Mouse (Mus musculus): ENCODE results near the gene Basp1. TPM values are rescaled to one million over a fixed set of nuclear protein-coding genes. Genes with fewer than 3 reads are reported as not detected.
A peak's percentile ranks its signal among the peaks of the same experiment; 100 is the strongest.

Gene Basp1
- total RNA-seq, 1 experiment from 2014 or later = 17.8 TPM

DNA sequence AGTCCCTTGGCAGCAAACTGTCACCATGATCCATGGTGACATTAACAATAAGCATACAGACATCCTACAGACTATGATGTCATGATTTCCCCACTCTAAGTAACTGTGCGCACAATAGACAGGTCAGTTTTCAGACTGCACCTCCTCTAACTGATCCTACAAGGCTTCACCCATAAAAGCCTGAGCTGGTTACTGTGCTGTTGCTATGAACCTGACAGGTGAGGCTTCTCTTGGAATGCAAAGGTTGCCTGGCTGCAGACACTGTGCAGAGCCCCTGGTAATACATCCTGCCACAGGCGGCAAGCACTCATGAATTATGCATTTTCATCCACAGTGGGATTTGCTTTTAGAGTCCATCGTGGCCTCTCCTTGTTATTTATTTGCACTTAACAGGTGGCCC lies 36.6 kb downstream of the Basp1 start:
- no peak for ATAC-seq (replicated peaks; ENCODE audit: insufficient number of reproducible peaks, low FRiP score, low TSS enrichment, poor library complexity, severe bottlenecking)

DNA sequence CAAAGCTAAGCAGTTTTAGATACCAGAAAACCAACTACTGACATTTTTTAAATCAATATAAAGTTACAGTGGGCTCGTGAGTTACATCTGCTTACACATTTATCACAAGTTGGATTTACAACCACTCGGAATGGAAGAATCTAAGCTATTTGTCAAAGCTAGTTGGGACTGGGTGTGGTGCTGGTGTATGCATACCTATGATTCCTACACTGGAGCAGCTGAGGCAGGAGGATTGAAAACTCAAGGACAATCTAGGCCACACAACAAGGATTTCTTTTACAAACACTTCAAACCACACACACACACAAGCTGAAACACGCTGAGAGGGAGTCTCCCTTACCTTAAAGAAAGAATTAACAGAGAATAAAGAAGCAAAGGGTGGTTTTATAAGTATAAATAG lies 40.1 kb downstream of the Basp1 start:
- no peak for ATAC-seq (replicated peaks; ENCODE audit: insufficient number of reproducible peaks, low FRiP score, low TSS enrichment, poor library complexity, severe bottlenecking)

DNA sequence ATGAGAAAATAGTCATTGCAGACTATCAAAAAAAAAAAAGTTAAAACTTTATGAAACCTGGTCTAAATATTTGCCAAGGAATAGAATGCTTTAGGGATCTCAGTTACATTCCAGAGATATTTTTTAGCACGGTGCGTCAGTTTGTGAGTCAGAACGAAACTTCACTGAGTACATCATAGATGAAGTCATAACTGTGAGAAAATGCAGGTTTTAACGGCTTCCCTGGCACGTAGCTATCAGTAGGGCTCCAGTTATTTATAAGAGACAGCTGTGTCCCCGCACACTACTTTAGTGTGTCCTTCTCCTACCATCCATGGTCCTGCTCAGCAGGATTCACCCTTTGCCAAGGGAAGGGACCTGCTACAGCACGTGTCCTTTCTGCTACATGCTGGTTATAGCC lies 44.0 kb downstream of the Basp1 start:
- no peak for ATAC-seq (replicated peaks; ENCODE audit: insufficient number of reproducible peaks, low FRiP score, low TSS enrichment, poor library complexity, severe bottlenecking)

DNA sequence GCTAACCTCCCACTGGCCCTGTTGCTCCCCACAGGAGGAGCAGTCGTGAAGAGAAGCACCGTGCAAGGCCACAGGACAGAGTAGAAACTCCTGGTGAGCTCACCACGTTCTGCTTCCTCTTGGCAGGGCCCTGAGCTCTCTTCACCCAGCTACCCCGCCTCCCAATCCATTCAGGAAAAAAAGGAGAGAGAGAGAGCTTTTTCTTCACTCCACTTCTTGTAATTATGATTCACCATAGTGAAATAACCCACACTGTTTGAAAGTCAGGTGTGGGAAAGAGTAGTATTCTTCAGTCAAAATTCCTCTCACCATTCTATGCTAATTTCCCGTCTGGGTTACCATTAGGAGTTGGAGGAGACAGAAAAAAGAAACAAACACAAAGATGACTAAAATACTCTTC lies 48.1 kb downstream of the Basp1 start:
- no peak for ATAC-seq (replicated peaks; ENCODE audit: insufficient number of reproducible peaks, low FRiP score, low TSS enrichment, poor library complexity, severe bottlenecking)

DNA sequence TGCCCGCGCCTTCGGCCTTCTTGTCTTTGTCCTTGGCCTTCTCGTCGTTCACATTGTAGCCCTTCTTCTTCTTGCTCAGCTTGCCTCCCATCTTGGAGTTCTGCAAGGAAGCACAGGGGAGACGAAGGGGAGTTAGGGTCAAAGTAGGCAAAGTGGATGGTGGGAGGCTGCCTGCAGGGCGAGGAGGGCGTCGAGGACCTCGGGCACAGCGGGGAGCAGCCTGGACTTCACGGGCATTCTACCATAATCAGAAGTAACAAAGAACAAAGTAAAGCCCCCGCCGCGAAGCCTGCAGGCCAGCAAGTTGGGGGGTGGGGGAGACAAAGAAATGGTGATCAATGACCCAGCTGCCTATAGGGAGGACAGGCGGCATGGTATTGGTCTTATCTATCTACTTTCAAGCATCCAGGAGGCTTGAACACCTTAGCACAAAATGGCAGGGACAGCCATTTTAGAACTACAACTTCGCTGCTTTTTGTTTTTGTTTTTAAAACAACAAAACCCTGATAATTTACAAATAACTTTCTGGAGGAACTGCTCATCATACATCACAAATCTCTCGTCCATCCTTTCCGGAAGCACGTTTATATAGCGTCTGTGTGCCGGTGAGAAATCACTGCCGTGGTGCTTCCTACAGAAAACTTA lies 48.6 kb downstream of the Basp1 start:
- ATAC-seq (replicated peaks; ENCODE audit: insufficient number of reproducible peaks, low FRiP score, low TSS enrichment, poor library complexity, severe bottlenecking) = no peak

DNA sequence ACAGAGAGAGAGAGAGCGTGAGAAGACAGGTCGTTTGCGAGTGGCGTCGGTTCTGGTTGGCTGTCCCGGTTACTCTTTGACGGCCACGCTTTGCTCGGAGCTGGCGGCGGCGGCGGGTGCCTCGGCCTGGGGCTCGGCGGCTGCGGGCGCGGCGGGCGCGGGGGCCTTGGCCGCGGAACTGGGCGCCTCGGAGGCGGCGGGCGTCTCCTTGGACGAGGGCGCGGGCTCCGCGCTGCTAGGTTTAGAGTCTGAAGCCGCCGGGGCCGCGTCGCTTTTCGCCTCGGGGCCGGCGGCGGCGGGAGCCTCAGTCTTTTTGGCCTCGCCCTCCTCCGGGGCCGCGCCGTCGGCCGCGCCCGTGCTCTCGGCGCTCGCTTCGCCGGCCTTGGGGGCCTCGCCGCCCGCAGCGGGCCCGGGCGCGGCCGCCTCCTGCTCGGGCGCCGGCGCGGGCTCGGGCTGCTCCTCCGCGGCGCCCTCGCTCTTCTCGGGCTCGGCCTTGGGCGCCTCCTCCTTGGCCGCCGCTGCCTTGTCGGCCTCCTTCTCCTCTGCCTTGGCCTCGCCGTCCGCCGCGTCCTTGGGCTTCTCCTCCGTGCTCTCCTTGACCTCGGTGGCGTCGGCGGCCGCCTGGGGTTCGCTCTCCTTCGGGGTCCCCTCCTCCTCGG lies 49.3 kb downstream of the Basp1 start:
- no peak for ATAC-seq (replicated peaks; ENCODE audit: insufficient number of reproducible peaks, low FRiP score, low TSS enrichment, poor library complexity, severe bottlenecking)

DNA sequence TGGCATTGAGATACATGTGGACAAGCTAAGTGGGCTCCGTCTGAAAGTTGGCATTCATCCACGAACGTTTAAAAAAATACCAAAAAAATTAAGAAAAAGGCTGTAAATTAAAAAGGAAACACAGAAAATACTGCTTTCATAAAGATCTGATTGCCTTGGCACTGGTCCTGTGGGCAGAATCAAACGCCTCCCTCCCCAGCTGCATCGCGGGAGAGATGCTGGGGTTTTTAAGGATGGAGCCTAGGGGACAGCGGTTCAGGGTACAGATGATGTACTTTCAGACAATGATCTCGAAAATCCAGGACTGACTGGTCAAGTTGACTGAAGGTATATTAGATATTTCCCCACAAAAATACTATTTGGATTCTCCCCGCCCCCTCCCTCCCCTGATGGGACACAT lies 49.9 kb downstream of the Basp1 start:
- no peak for ATAC-seq (replicated peaks; ENCODE audit: insufficient number of reproducible peaks, low FRiP score, low TSS enrichment, poor library complexity, severe bottlenecking)

DNA sequence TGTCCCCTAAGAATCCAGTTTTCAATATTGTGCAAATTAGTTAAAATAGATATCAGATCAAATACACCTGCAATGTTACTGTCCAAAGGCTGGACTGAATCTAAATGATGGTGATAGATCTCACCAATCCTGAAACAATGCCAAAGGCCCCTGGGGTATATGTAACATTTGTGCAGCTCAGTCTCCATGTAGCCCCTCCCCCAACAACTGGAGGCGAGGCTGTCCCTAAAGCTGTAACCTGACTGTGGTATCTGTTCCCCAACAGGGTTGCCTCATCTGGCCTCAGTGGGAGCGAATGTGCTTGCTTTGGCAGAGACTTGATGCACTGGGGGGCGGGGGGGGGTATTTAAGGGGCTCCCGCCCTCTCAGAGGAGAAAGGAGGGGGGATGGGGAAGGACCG lies 52.7 kb downstream of the Basp1 start:
- no peak for ATAC-seq (replicated peaks; ENCODE audit: insufficient number of reproducible peaks, low FRiP score, low TSS enrichment, poor library complexity, severe bottlenecking)

DNA sequence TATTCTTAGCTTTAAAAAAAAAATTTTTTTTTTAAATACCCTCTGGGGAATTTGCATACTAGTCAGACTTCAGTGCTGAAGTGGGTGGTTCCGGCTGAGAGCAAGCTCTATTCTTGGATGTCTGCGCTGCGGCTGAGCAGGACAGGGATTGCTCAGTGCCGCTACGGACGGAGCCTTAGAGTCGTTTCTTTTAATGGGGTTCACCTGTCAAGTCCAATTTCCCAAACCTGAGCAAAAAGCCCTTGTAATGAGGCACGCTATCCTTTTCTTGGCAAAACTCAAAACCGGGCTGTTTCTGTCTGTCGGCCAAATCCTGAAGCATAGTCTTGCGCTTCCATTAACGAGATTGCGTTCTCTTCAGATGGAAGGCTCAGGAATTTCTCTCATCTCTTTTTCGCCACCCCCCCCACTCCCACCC lies 54.9 kb downstream of the Basp1 start:
- no peak for ATAC-seq (replicated peaks; ENCODE audit: insufficient number of reproducible peaks, low FRiP score, low TSS enrichment, poor library complexity, severe bottlenecking)

DNA sequence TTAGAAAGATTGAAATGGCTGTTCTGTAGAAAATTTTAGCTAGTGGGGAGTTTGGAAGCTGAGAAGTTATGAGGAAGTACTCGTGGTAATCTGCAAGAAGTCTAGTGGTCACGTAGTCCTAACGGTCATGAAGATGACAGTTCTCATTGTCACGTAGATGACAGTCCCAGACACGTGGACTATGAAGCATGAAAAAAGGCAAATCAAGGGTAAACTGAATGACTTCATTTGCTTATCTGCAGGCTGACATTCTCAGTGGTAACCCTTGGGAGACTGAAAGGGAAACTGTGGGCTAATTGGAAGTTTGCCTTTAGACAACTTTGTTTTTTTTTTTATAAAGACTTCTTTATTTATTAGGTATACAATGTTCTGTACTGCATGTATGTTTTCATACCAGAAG lies 58.2 kb downstream of the Basp1 start:
- ATAC-seq (replicated peaks; ENCODE audit: insufficient number of reproducible peaks, low FRiP score, low TSS enrichment, poor library complexity, severe bottlenecking) = peak; percentile 49

DNA sequence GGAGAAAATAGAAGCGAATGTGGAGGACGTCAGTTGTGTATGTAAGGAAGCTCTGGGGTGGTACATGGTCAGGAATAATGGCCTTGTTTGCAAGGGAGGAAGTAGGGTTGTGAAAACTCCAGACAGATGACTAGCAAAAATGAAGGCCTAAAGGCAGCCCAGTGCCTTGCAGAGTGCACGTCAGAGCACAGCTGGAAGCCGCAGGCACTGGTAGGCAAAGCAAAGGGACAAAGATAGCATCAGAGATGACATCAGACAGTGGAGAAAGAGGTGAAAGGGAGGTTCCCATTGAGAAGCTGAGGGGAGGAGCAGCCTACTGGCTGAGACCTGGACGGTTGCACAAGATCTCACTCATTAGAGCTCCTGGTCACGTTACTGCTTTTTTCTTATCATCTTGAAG lies 58.8 kb downstream of the Basp1 start:
- peak; percentile 97 for ATAC-seq (replicated peaks; ENCODE audit: insufficient number of reproducible peaks, low FRiP score, low TSS enrichment, poor library complexity, severe bottlenecking)

DNA sequence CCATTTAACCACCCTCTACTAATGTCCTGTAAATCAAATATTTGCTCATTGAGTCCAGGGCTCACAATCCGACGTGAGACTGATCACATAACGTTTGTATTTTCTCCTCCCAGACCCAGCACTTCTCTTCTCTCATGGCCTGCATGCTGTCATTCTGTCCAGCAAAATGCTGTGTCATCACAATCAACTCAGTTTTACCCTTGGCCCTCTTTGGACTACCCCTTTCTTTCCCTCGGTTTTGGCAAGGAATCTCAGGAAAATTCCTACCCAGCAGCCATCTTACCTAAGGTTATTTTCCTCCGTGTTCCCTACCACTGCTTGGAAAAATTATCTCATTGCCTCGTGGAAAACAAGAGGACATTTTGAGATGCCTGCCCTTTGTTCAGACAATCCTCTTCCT lies 60.1 kb downstream of the Basp1 start:
- ATAC-seq (replicated peaks; ENCODE audit: insufficient number of reproducible peaks, low FRiP score, low TSS enrichment, poor library complexity, severe bottlenecking) = no peak

DNA sequence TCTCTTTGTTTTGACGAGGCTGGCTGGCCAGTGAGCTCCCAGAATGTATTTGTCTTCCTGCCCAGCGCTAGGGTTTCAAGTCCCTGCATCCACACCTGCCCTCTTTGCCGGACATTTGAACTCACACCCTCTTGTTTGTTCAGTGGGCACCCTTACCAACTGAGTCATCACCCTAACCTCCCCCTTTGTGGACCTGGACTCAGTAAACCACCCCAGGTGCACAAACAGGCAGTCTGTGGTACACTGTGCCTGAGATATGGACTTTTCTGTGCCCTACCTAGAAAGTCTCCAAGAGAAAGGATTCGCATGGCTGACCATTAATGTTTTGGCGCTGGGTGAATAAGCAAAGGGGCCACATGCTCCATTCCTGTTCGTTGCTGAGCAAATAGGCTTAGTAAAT lies 70.3 kb downstream of the Basp1 start:
- ATAC-seq (replicated peaks; ENCODE audit: insufficient number of reproducible peaks, low FRiP score, low TSS enrichment, poor library complexity, severe bottlenecking) = no peak

DNA sequence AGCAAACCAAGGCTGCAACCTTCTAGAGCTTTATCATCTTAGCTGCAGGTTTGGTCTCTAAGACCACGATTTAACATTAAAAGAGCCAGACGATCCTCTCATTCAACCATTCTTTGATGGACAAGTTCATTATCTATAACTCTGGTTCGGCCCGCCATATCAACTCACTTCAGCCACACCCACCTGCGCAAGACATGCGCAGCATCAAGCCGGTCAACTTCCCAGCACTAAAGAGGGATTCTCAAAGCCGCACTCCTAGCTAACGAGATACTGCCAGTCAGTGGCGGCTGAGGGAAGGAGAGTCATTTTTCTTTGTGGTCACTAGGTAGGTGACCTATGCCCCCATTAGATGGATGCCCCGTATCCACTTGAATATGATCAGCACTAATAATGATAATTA lies 78.3 kb downstream of the Basp1 start:
- no peak for ATAC-seq (replicated peaks; ENCODE audit: insufficient number of reproducible peaks, low FRiP score, low TSS enrichment, poor library complexity, severe bottlenecking)

DNA sequence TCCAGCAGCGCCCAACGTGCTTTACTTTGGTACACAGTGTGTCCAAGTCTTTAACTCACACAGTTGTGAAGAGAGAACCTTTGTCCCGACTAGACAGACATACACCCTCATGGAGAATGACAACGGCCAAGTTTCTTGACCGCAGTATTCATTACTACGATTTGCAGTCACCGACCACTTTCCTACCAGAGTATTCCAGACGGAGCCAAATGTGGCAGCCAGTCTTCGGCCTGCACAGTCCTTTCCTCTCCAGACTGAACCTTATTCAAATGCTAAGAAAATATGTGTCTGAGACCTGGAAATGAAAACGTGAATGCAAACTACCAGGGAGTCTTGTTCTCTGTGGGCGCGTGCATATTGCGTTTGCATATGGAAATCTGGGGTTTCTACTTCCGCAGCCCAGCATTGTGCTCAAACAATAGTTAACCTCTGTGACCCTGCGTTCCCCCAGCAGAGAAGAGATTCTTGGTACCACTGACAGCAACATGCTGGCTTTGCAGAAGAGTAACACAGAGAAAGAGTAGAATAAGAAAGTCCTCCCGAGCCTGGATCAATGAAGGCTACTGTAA lies 81.6 kb downstream of the Basp1 start:
- no peak for ATAC-seq (replicated peaks; ENCODE audit: insufficient number of reproducible peaks, low FRiP score, low TSS enrichment, poor library complexity, severe bottlenecking)

DNA sequence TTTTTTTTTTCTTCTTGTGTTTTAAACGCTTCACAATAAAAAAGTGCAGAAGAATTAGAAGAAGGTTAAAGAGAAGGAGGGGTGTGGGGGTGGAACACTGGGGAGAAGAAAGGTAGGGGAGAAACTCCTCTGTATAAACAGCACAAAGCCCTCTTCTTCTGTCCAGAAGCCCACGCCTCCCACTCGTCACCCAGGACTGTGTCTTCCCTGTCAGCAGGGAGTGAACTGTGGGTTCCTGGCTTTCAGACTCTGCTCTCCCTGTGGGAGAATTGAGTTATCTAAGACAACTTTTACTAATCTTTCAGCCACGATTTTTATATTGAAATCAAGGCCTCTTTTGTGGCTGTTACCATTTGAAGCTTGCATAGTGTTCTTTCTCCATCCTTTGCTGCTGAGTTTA lies 82.6 kb downstream of the Basp1 start:
- no peak for ATAC-seq (replicated peaks; ENCODE audit: insufficient number of reproducible peaks, low FRiP score, low TSS enrichment, poor library complexity, severe bottlenecking)

DNA sequence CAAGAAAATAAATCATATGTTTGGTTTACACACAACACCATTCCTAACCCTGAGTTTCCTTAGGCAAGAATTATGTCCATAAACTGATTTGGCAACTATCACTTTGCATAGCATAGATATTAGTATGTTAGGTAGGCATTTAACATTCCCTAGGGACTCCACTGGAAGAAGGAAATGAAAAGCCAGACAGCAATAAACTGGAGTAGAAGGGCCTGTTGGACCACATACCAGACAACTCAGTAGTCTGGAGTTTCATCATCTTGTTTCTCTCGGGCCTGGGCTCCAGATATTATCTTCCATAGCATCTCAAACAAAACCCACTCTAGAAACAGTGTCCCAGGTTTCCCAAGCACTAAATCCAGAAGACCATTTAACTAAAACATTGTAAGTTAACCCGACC lies 91.0 kb downstream of the Basp1 start:
- no peak for ATAC-seq (replicated peaks; ENCODE audit: insufficient number of reproducible peaks, low FRiP score, low TSS enrichment, poor library complexity, severe bottlenecking)

DNA sequence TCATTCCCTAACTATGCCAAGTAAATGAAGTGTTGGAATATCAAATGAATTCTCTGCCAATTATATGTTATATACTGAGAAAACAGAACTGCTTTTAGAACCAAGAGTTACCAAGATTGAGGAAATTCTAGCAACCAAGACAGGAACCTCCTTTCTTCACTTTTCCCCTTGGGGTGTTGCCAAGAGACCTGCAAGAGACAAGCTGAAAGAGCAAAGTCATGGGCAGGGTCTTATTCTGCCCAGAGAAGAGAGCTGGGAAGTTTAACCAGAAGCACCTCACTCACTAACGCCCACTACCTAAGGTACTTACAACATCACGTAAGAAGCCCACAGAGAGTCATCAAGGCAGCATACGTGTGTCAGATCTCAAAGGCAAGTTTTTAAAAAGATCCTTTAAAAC lies 91.5 kb downstream of the Basp1 start:
- ATAC-seq (replicated peaks; ENCODE audit: insufficient number of reproducible peaks, low FRiP score, low TSS enrichment, poor library complexity, severe bottlenecking) = no peak

DNA sequence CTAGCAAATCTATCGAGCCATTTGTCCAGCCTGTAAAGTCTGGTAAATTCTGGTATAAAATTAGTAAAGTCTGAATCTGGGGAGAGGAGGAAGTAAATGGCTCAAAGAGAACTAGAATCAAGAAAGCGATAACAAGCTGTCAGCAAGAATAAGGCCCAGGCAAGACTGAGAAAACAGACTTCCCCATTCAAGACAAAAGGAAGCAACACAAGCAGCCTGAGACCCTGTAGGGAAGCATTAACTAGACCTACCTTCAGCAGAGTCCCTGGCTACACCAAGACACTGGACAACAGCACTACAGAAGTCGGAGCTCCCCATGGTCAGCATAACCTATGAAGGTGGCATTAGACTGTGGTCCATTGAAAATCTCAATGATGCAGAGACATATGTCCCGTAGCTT lies 91.9 kb downstream of the Basp1 start:
- ATAC-seq (replicated peaks; ENCODE audit: insufficient number of reproducible peaks, low FRiP score, low TSS enrichment, poor library complexity, severe bottlenecking) = peak; percentile 56; the same call in 1 of the 2 replicates

DNA sequence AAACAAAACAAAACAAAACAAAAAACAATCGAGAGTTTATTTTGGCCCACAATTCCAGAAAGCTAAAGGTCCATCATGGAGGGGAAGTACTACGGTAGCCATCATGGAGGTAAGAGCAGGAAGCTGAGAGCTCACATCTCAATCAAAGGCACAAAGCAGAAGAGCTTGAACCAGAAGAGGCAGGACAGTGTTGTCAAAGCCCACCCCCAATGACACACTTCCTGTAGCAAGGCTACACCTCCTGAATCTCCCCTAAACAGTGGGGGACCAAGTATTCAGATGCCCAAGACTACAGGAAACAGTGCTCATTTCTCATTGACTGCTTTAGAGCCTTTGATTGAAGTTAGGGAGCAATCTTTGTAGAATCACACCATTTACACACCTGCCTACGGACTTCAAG lies 99.1 kb downstream of the Basp1 start:
- ATAC-seq (replicated peaks; ENCODE audit: insufficient number of reproducible peaks, low FRiP score, low TSS enrichment, poor library complexity, severe bottlenecking) = no peak

All from monocyte, adult 5-6 weeks (primary cell).